Mouse (Mus musculus): Measurements from ENCODE around the gene Cars. TPM values are rescaled to one million over a fixed set of nuclear protein-coding genes. Genes with fewer than 3 reads are reported as not detected.
A peak's percentile ranks its signal among the peaks of the same experiment; 100 is the strongest.

Gene Cars
- polyA plus RNA-seq, 1 experiment: 143 TPM

DNA sequence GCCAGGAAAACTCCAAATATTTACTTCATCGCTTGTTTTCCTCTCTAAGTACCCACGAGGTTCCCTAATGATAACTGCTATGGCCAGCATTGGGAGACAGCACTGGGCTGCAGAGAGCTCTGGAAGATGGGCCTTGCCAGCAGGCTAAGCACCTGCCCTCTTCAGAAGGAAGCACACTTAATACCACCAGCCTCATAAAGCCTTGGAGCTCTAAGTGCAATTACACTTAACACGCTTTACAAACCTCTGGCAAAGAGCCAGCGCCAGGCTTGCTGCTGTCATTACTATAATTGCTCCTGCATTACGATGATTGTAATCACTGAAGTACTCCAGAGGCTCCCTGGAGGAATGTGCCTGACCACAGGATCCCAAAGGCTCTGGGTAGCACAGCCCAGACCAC lies 5.0 kb downstream of the Cars start:
- Histone ChIP-seq H3K9me3 (replicated peaks; ENCODE audit: control insufficient read depth, insufficient read depth, low read length, poor library complexity, severe bottlenecking) (no peaks in the 10 kb centered on the region), H3K36me3 (ENCODE audit: control insufficient read depth, insufficient read depth, low read length, poor library complexity, severe bottlenecking) (peaks cover 36% of the 10 kb centered on the region), H3K9ac (ENCODE audit: low read depth, poor library complexity, severe bottlenecking) (no peak overlapping the region), H3K27me3 (ENCODE audit: control insufficient read depth, insufficient read depth, low read length, poor library complexity, severe bottlenecking) (no peaks in the 10 kb centered on the region), H3K4me1 (ENCODE audit: control insufficient read depth, insufficient read depth, low read length) (peaks cover 2% of the 10 kb centered on the region), H3K4me3 (ENCODE audit: low read depth, low read length) (no peak overlapping the region), H3K27ac (ENCODE audit: insufficient read depth, low read length) (no peak overlapping the region)
- TF ChIP-seq EP300 (IDR thresholded peaks at IDR 0.05; ENCODE audit: insufficient read depth, low read depth, low read length) (no peak), POLR2A (IDR thresholded peaks at IDR 0.05; ENCODE audit: insufficient read depth, low read length) (no peak), CTCF (IDR thresholded peaks at IDR 0.05; ENCODE audit: low read depth, low read length) (no peak)

DNA sequence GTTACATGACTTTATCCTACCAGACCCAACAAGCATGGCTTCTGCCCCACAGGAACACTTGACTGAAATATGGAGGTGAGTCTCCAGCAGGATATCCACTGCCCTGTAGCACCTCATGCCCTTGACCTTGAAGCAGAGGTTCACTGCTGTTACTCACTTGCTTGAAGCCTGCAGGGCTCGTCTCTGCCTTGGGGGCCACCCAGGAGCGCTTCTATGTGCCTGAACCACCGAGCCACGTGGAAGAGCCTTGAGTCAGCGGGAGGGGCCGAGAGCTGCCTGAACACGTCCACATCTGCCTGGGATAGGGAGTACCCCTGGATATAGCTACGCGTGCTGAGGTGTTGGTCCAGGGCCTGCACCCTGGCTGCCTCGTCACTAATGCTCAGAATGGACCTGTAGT lies 7.6 kb downstream of the Cars start:
- peaks cover 4% of the 10 kb centered on the region for H3K4me1 ChIP-seq (ENCODE audit: control insufficient read depth, insufficient read depth, low read length)
- H3K27ac ChIP-seq (ENCODE audit: insufficient read depth, low read length): peak overlapping the region; percentile 16
- no peaks in the 10 kb centered on the region for H3K9me3 ChIP-seq (replicated peaks; ENCODE audit: control insufficient read depth, insufficient read depth, low read length, poor library complexity, severe bottlenecking)
- H3K36me3 ChIP-seq (ENCODE audit: control insufficient read depth, insufficient read depth, low read length, poor library complexity, severe bottlenecking): peaks cover 40% of the 10 kb centered on the region
- no peaks in the 10 kb centered on the region for H3K27me3 ChIP-seq (ENCODE audit: control insufficient read depth, insufficient read depth, low read length, poor library complexity, severe bottlenecking)
- H3K9ac ChIP-seq (ENCODE audit: low read depth, poor library complexity, severe bottlenecking): 0 out of 2 replicates have a peak overlapping the region, but pooled peaks have one; percentile 4
- TF ChIP-seq CTCF (IDR thresholded peaks at IDR 0.05; ENCODE audit: low read depth, low read length) (no peak), POLR2A (IDR thresholded peaks at IDR 0.05; ENCODE audit: insufficient read depth, low read length) (no peak), EP300 (IDR thresholded peaks at IDR 0.05; ENCODE audit: insufficient read depth, low read depth, low read length) (no peak)
- no peak overlapping the region for H3K4me3 ChIP-seq (ENCODE audit: low read depth, low read length)

DNA sequence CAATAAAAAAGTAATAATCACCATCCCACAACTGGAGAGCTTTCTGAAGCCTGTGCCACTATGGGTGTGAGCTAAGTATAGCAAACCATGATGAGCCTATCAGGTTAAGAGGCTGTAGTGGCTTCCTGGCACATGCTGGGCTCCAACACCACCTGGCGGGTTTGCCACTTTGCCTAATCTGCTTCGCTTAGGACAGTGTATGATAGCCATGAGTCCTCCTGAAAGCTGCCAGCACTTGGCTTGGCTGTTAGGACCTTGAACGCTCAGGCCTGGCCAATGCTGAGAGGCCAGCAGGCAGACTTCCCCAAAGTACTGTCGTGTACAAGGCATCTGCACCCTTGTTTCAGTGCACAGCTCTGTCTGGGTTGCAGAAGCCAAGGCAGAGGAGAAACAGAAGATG lies 11.9 kb downstream of the Cars start:
- Histone ChIP-seq H3K27ac (ENCODE audit: insufficient read depth, low read length) (peak overlapping the region; percentile 41), H3K27me3 (ENCODE audit: control insufficient read depth, insufficient read depth, low read length, poor library complexity, severe bottlenecking) (no peaks in the 10 kb centered on the region), H3K9ac (ENCODE audit: low read depth, poor library complexity, severe bottlenecking) (no peak overlapping the region), H3K4me1 (ENCODE audit: control insufficient read depth, insufficient read depth, low read length) (peaks cover 3% of the 10 kb centered on the region), H3K9me3 (replicated peaks; ENCODE audit: control insufficient read depth, insufficient read depth, low read length, poor library complexity, severe bottlenecking) (no peaks in the 10 kb centered on the region), H3K36me3 (ENCODE audit: control insufficient read depth, insufficient read depth, low read length, poor library complexity, severe bottlenecking) (peaks cover 67% of the 10 kb centered on the region), H3K4me3 (ENCODE audit: low read depth, low read length) (no peak overlapping the region)
- TF ChIP-seq POLR2A (IDR thresholded peaks at IDR 0.05; ENCODE audit: insufficient read depth, low read length): no peak
- TF ChIP-seq CTCF (IDR thresholded peaks at IDR 0.05; ENCODE audit: low read depth, low read length): no peak
- TF ChIP-seq EP300 (IDR thresholded peaks at IDR 0.05; ENCODE audit: insufficient read depth, low read depth, low read length): no peak

DNA sequence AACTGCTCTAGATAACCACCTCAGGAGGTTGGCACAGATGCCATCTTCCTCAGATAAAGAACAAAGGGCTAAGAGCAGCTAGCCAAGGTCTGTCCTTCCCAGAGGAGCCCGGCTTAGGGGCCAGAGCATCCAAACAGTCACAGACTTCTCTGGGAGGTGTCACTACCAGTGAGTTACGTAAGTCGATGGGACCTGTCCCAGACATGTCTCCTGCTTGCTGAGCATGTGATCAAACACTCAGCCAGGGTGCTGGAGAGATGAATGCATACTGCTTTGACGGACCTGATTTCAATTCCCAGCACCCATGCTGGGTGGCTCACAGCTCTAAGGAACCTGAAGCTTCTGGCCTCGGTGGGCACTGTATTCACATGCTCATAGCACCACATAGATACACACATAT lies 12.3 kb downstream of the Cars start:
- peaks cover 3% of the 10 kb centered on the region for H3K4me1 ChIP-seq (ENCODE audit: control insufficient read depth, insufficient read depth, low read length)
- peaks cover 67% of the 10 kb centered on the region for H3K36me3 ChIP-seq (ENCODE audit: control insufficient read depth, insufficient read depth, low read length, poor library complexity, severe bottlenecking)
- TF ChIP-seq EP300 (IDR thresholded peaks at IDR 0.05; ENCODE audit: insufficient read depth, low read depth, low read length) (no peak), POLR2A (IDR thresholded peaks at IDR 0.05; ENCODE audit: insufficient read depth, low read length) (no peak), CTCF (IDR thresholded peaks at IDR 0.05; ENCODE audit: low read depth, low read length) (no peak)
- peak overlapping the region; percentile 41 for H3K27ac ChIP-seq (ENCODE audit: insufficient read depth, low read length)
- H3K9ac ChIP-seq (ENCODE audit: low read depth, poor library complexity, severe bottlenecking): no peak overlapping the region
- no peaks in the 10 kb centered on the region for H3K27me3 ChIP-seq (ENCODE audit: control insufficient read depth, insufficient read depth, low read length, poor library complexity, severe bottlenecking)
- no peaks in the 10 kb centered on the region for H3K9me3 ChIP-seq (replicated peaks; ENCODE audit: control insufficient read depth, insufficient read depth, low read length, poor library complexity, severe bottlenecking)
- no peak overlapping the region for H3K4me3 ChIP-seq (ENCODE audit: low read depth, low read length)

DNA sequence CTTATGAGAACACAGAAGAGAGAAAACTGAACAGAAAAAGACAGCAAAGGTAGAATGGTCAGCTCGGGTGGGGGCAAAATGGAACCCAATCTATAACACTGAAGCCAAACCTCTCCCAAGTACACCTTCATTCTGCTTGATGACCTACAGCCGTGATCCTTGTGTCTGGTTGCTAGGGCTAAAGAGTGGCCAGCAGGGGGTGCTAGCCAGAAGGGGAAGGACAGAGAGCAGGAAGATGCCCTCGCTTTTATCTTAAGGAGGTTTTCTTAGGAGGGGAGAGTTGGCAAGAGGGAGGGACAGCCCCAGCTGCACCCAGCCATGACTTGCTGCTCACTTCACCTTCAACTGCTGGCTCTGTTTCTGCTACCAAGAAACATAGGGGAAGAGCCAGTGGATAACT lies 15.9 kb downstream of the Cars start:
- Histone ChIP-seq H3K36me3 (ENCODE audit: control insufficient read depth, insufficient read depth, low read length, poor library complexity, severe bottlenecking) (peaks cover 75% of the 10 kb centered on the region), H3K9me3 (replicated peaks; ENCODE audit: control insufficient read depth, insufficient read depth, low read length, poor library complexity, severe bottlenecking) (no peaks in the 10 kb centered on the region), H3K4me3 (ENCODE audit: low read depth, low read length) (no peak overlapping the region), H3K9ac (ENCODE audit: low read depth, poor library complexity, severe bottlenecking) (no peak overlapping the region), H3K27me3 (ENCODE audit: control insufficient read depth, insufficient read depth, low read length, poor library complexity, severe bottlenecking) (no peaks in the 10 kb centered on the region), H3K27ac (ENCODE audit: insufficient read depth, low read length) (no peak overlapping the region), H3K4me1 (ENCODE audit: control insufficient read depth, insufficient read depth, low read length) (peaks cover 3% of the 10 kb centered on the region)
- TF ChIP-seq EP300 (IDR thresholded peaks at IDR 0.05; ENCODE audit: insufficient read depth, low read depth, low read length) (no peak), CTCF (IDR thresholded peaks at IDR 0.05; ENCODE audit: low read depth, low read length) (peak; percentile 82)

DNA sequence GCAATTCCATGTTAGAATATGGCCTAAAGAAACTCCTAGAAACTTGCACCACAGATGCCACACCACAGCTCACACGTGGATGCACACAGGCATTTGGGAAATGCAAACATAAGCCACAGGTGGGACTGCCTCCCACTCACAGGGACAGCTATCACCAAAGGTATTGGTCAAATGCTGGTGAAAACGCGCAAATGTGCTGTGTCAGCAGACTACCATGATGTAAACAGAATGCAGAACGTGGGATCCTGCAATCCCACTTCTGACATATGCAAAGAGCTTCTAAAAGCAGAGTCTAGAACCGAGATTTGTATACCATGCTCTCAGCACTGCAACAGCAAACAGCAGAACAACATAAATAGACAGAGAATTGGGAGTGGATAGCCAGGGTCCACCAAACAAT lies 16.9 kb downstream of the Cars start:
- Histone ChIP-seq H3K27ac (ENCODE audit: insufficient read depth, low read length) (no peak overlapping the region), H3K27me3 (ENCODE audit: control insufficient read depth, insufficient read depth, low read length, poor library complexity, severe bottlenecking) (no peaks in the 10 kb centered on the region), H3K4me3 (ENCODE audit: low read depth, low read length) (no peak overlapping the region), H3K4me1 (ENCODE audit: control insufficient read depth, insufficient read depth, low read length) (no peaks in the 10 kb centered on the region), H3K36me3 (ENCODE audit: control insufficient read depth, insufficient read depth, low read length, poor library complexity, severe bottlenecking) (peaks cover 80% of the 10 kb centered on the region), H3K9me3 (replicated peaks; ENCODE audit: control insufficient read depth, insufficient read depth, low read length, poor library complexity, severe bottlenecking) (no peaks in the 10 kb centered on the region), H3K9ac (ENCODE audit: low read depth, poor library complexity, severe bottlenecking) (no peak overlapping the region)
- no peak for TF ChIP-seq CTCF (IDR thresholded peaks at IDR 0.05; ENCODE audit: low read depth, low read length)
- TF ChIP-seq POLR2A (IDR thresholded peaks at IDR 0.05; ENCODE audit: insufficient read depth, low read length): no peak
- no peak for TF ChIP-seq EP300 (IDR thresholded peaks at IDR 0.05; ENCODE audit: insufficient read depth, low read depth, low read length)

Data from ES-Bruce4 (cell line).